Mouse (Mus musculus) ES-Bruce4 (cell line): ENCODE data around the gene Dock6.

ENCODE experiments used
- CTCF ChIP-seq: IDR thresholded peaks from one replicate; pipeline ENCODE4 v1.8.1; 2011; ENCODE audit warnings: low read depth, low read length
- EP300 ChIP-seq: IDR thresholded peaks from 2 replicates; pipeline ENCODE4 v1.6.1; 2011; ENCODE audit warnings: low read depth, low read length; ENCODE audit not compliant: insufficient read depth

DNA sequence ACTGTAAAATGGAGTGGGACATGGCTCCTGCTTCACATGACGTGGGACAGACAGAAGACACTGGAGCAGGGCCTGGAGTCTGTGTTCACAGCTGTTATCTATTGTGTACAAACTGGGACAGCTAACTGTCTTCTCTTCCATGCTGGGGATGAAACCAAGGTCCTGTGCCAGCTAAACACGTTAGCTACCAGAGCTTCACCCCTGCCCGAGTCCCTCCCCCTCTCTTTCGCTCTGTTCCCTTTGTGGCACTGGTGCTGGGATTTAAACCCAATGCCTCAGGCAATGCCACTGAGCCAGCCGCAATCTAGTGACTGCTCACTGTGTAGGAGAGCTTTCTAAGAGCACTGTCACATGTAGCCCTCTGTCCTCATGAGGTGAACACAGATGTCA is 22.0 kb downstream of the Dock6 start:
- no peak for TF ChIP-seq CTCF
- TF ChIP-seq EP300: no peak
